In the genomic region with DNA sequence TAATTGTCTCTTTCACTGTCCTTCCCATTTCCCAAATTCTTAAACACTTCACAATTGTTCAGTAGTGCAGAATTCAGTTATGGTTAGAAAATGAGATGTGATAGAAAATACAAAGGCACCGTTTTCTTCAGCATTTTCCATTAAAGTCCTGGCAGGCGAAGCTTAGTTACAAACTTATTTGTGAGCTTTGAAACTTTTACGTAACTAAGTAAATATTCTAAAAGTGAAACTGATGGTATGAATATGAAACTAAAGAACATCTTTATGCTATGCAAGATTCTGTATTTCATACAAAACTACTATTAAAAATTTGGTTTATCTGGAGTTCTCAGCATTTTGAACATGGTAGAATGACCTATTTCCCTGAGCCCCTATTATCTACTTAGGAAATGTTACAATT, we compare ENCODE assay signal across 26 mouse cellular contexts.
"Had no signal": no experiment of that assay in that cellular context is flagged by ENCODE, and none has a peak within 500 bp of the region (broad histone marks: within the 10 kb centered on the region; RNA-seq: fewer than 3 reads in every experiment).

No protein-coding gene starts in this region.

- ATAC-seq: hindbrain, embryonic 16.5 days; intestine, embryonic 15.5 days; intestine, postnatal 0 days had no signal

- H3K27me3 ChIP-seq: heart, embryonic 12.5 days; hindbrain, embryonic 12.5 days; intestine, embryonic 15.5 days; limb, embryonic 13.5 days; limb, embryonic 15.5 days; liver, embryonic 13.5 days had no signal

- DNase-seq: gastrocnemius, adult 2 months; gastrocnemius, postnatal 10 days; gastrocnemius, postnatal 25 days; heart, adult 18-20 months; heart, postnatal 10 days; heart, postnatal 4 days; kidney, adult 18-20 months; kidney, adult 8-10 months; kidney, postnatal 10 days; kidney, postnatal 25 days; kidney, postnatal 4 days; layer of hippocampus, postnatal 36 days; left cerebral cortex, postnatal 4 days; liver, embryonic 13.5 days had no signal

- H3K4me3 ChIP-seq: gastrocnemius, adult 2 months; heart, embryonic 10.5 days; heart, embryonic 12.5 days; hindbrain, embryonic 10.5 days; hindbrain, embryonic 12.5 days; intestine, embryonic 15.5 days; layer of hippocampus, adult 2 months; limb, embryonic 13.5 days; limb, embryonic 15.5 days; liver, embryonic 13.5 days had no signal

- H3K27ac ChIP-seq: heart, embryonic 10.5 days; hindbrain, embryonic 10.5 days; hindbrain, embryonic 12.5 days; hindbrain, embryonic 14.5 days; intestine, embryonic 15.5 days; layer of hippocampus, adult 2 months; limb, embryonic 13.5 days; limb, embryonic 15.5 days; liver, embryonic 13.5 days had no signal

- H3K4me1 ChIP-seq: heart, embryonic 10.5 days; hindbrain, embryonic 12.5 days; intestine, embryonic 15.5 days; limb, embryonic 15.5 days had no signal

- H3K4me2 ChIP-seq: heart, embryonic 12.5 days; hindbrain, embryonic 12.5 days; hindbrain, embryonic 14.5 days; intestine, embryonic 15.5 days; limb, embryonic 13.5 days; limb, embryonic 15.5 days; liver, embryonic 11.5 days; liver, embryonic 13.5 days had no signal

- H3K9ac ChIP-seq: heart, embryonic 12.5 days; hindbrain, embryonic 12.5 days; hindbrain, embryonic 14.5 days; intestine, embryonic 15.5 days; limb, embryonic 13.5 days; limb, embryonic 15.5 days; liver, embryonic 13.5 days had no signal

- H3K9me3 ChIP-seq: heart, embryonic 10.5 days; heart, embryonic 12.5 days; hindbrain, embryonic 10.5 days; hindbrain, embryonic 12.5 days; intestine, embryonic 15.5 days; limb, embryonic 13.5 days; limb, embryonic 15.5 days; liver, embryonic 13.5 days had no signal
